Mouse (Mus musculus) brain, embryonic 14.5 days (tissue): ENCODE measurements around the gene Qk. TPM values are rescaled to one million over a fixed set of nuclear protein-coding genes. Genes with fewer than 3 reads are reported as not detected.

Experiments
- DNase-seq: peaks from one replicate; pipeline ENCODE4 v3.0.0-alpha.2; 2011; ENCODE audit warnings: low read depth
- CTCF ChIP-seq: fragments of 200-500 bp; IDR thresholded peaks from 2 replicates; pipeline ENCODE4 v1.5.1; 2012; ENCODE audit warnings: inconsistent platforms, mild to moderate bottlenecking, moderate library complexity, borderline replicate concordance; ENCODE audit not compliant: insufficient read depth, insufficient read length; ENCODE audit errors: extremely low read depth
- POLR2A ChIP-seq: fragments of 200-500 bp; IDR thresholded peaks from 2 replicates; pipeline ENCODE4 v1.6.1; 2012; ENCODE audit warnings: mild to moderate bottlenecking, inconsistent platforms, borderline replicate concordance; ENCODE audit not compliant: poor library complexity, insufficient read depth, insufficient read length, severe bottlenecking; ENCODE audit errors: extremely low read depth
- polyA plus RNA-seq: library from polyadenylated mRNA; depleted of rRNA; stranded (reverse); fragments of >200 nt; gene quantifications from 2 replicates; pipeline ENCODE4 v1.2.3, GENCODE M21; 2012

The Qk gene
- polyA plus RNA-seq, 1 experiment: 234 TPM

GRCm38 (mm10) chr17:10325921-10326320, 6.3 kb upstream of the Qk start:
- DNase-seq: no peak
- TF ChIP-seq CTCF: no peak
- no peak for TF ChIP-seq POLR2A

- TF ChIP-seq CTCF (no peak), POLR2A (no peak)
- no peak for DNase-seq
These were observed 2.1 kb upstream of the Qk start for GRCm38 (mm10) chr17:10321754-10322153.

- peak; percentile 63 for DNase-seq
These were observed 1.4 kb upstream of the Qk start for GRCm38 (mm10) chr17:10321092-10321491.

GRCm38 (mm10) chr17:10320456-10320790, 769 bp upstream of the Qk start:
- no peak for TF ChIP-seq CTCF
- no peak for TF ChIP-seq POLR2A
- no peak for DNase-seq

More at GRCm38 (mm10) chr17:10321092-10321491, 1.4 kb upstream of the Qk start:
- TF ChIP-seq CTCF: no peak
- TF ChIP-seq POLR2A: no peak

GRCm38 (mm10) chr17:10319431-10319684, 296 bp downstream of the Qk start:
- TF ChIP-seq CTCF (no peak), POLR2A (no peak)
- DNase-seq: no peak

GRCm38 (mm10) chr17:10318561-10319430, 858 bp downstream of the Qk start:
- peak; percentile 63; the same call in 1 of the 2 replicates for TF ChIP-seq POLR2A
- TF ChIP-seq CTCF: no peak
- peak; percentile 90 for DNase-seq

- DNase-seq: peak; percentile 67
These were observed 1.6 kb downstream of the Qk start for GRCm38 (mm10) chr17:10317981-10318551.

GRCm38 (mm10) chr17:10317186-10317585, 2.5 kb downstream of the Qk start:
- peak; percentile 88 for DNase-seq
- TF ChIP-seq POLR2A (no peak), CTCF (no peak)

More at GRCm38 (mm10) chr17:10317981-10318551, 1.6 kb downstream of the Qk start:
- TF ChIP-seq CTCF (no peak), POLR2A (no peak)

GRCm38 (mm10) chr17:10316446-10316845, 3.2 kb downstream of the Qk start:
- peak; percentile 52 for DNase-seq
- TF ChIP-seq CTCF: no peak
- TF ChIP-seq POLR2A: no peak

GRCm38 (mm10) chr17:10310046-10310445, 9.6 kb downstream of the Qk start:
- no peak for TF ChIP-seq CTCF
- TF ChIP-seq POLR2A: no peak
- no peak for DNase-seq

- no peak for TF ChIP-seq CTCF
- no peak for TF ChIP-seq POLR2A
- DNase-seq: no peak
These were observed 10.5 kb downstream of the Qk start for GRCm38 (mm10) chr17:10309135-10309623.

GRCm38 (mm10) chr17:10306424-10306823, 13.2 kb downstream of the Qk start:
- DNase-seq: peak; percentile 74
- TF ChIP-seq CTCF (no peak), POLR2A (no peak)
